Mouse (Mus musculus): ENCODE data around the gene Slc4a8.

- TF ChIP-seq CTCF (IDR thresholded peaks at IDR 0.05; ENCODE audit: low read depth) (peak; percentile 50), EP300 (optimal IDR thresholded peaks at IDR 0.05) (no peak)
Observed at GRCm38 (mm10) chr15:100870001-100870774, 108.6 kb downstream of the Slc4a8 start.
